Mouse (Mus musculus): ENCODE results near the gene Krt4. TPM values are rescaled to one million over a fixed set of nuclear protein-coding genes. Genes with fewer than 3 reads are reported as not detected.

Krt4 gene
- total RNA-seq, 2 experiments from 2014 or later = not detected

- intact Hi-C loops (cut with DNase I) = no loop called here
- DNase-seq (ENCODE audit: low spot score in 2 of 2) = no peak
These were observed 22.1 kb downstream of the Krt4 start for GRCm38 (mm10) chr15:101902171-101903149.

GRCm38 (mm10) chr15:101895216-101895615, 29.3 kb downstream of the Krt4 start:
- DNase-seq (ENCODE audit: low spot score in 2 of 2) = no peak
- intact Hi-C loops (cut with DNase I) = no loop called here

GRCm38 (mm10) chr15:101892820-101893219, 31.7 kb downstream of the Krt4 start, which contains the start of gene Krt76:
TSS of gene Krt76 (minus strand) at chr15:101892920.
- DNase-seq (ENCODE audit: low spot score in 2 of 2) = no peak
- intact Hi-C loops (cut with DNase I) = no loop called here

- DNase-seq (ENCODE audit: low spot score in 2 of 2) = no peak
- intact Hi-C loops (cut with DNase I) = no loop called here
These were observed 44.8 kb downstream of the Krt4 start for GRCm38 (mm10) chr15:101879776-101880175.

GRCm38 (mm10) chr15:101878041-101878440, 46.5 kb downstream of the Krt4 start:
- intact Hi-C loops (cut with DNase I) = no loop called here
- no peak for DNase-seq (ENCODE audit: low spot score in 2 of 2)

GRCm38 (mm10) chr15:101874383-101874782, 50.2 kb downstream of the Krt4 start:
- intact Hi-C loops (cut with DNase I) = no loop called here
- no peak for DNase-seq (ENCODE audit: low spot score in 2 of 2)

GRCm38 (mm10) chr15:101873231-101873630, 51.3 kb downstream of the Krt4 start:
- no peak for DNase-seq (ENCODE audit: low spot score in 2 of 2)
- intact Hi-C loops (cut with DNase I) = no loop called here

- peak; percentile 68 to 70 for DNase-seq (ENCODE audit: low spot score in 2 of 2)
- intact Hi-C loops (cut with DNase I) = no loop called here
These were observed 55.1 kb downstream of the Krt4 start, which contains the start of gene Krt77 for GRCm38 (mm10) chr15:101869431-101869830. TSS of gene Krt77 (minus strand) at chr15:101869705.

Small RNA genes lying within 50 kb of the gene (microRNA-seq; reads per million reads assigned to microRNA genes)
- not detected for gene Gm44356

Other genes with a start within 250 kb of the Krt4 start
- gene Krt6b, start 244.4 kb downstream of the Krt4 start, total RNA-seq (2021) = not detected
- gene Krt6a, start 230.4 kb downstream of the Krt4 start, total RNA-seq (2021) = not detected
- not detected for gene Krt5, start 211.8 kb downstream of the Krt4 start, total RNA-seq (2021)
- not detected for gene Krt71, start 181.6 kb downstream of the Krt4 start, total RNA-seq (2021)
- gene Krt72, start 138.3 kb downstream of the Krt4 start, total RNA-seq (2021) = not detected
- gene Krt73, start 122.4 kb downstream of the Krt4 start, total RNA-seq (2021) = 1 to 10 TPM; 1.5 to 1.6 TPM
- gene Krt2, start 106.6 kb downstream of the Krt4 start, total RNA-seq (2021) = under 1 TPM; 0.15 to 0.29 TPM
- 1 to 10 TPM; 1.7 to 1.8 TPM for gene Krt1, start 73.9 kb downstream of the Krt4 start, total RNA-seq (2021)
- gene Krt77, start 55.0 kb downstream of the Krt4 start, total RNA-seq (2021) = 1 to 10 TPM; 8.8 to 9.8 TPM
- gene Krt76, start 31.8 kb downstream of the Krt4 start, total RNA-seq (2021) = not detected
- not detected for gene Krt79, start 15.6 kb upstream of the Krt4 start, total RNA-seq (2021)
- not detected for gene Krt78, start 29.6 kb upstream of the Krt4 start, total RNA-seq (2021)
- gene Krt8, start 79.7 kb upstream of the Krt4 start, total RNA-seq (2021) = not detected
- gene Krt18, start 103.4 kb upstream of the Krt4 start, total RNA-seq (2021) = under 1 TPM in 1 of 2 experiments, not detected in 1; 0.22 TPM
- 100 to 1,000 TPM; 157 to 165 TPM for gene Eif4b, start 149.0 kb upstream of the Krt4 start, total RNA-seq (2021)
- 10 to 100 TPM; 17.2 to 28.6 TPM for gene Tns2, start 175.7 kb upstream of the Krt4 start, total RNA-seq (2021)
- 100 to 1,000 TPM; 140 to 160 TPM for gene Spryd3, start 211.5 kb upstream of the Krt4 start, total RNA-seq (2021)
- 10 to 100 TPM; 39.5 to 57.1 TPM for gene Igfbp6, start 219.6 kb upstream of the Krt4 start, total RNA-seq (2021)
- gene Soat2, start 225.8 kb upstream of the Krt4 start, total RNA-seq (2021) = under 1 TPM in 1 of 2 experiments, not detected in 1; 0.23 TPM